Mouse (Mus musculus) urinary bladder, postnatal 25 days (tissue): ENCODE results near the gene Papss2.

Source experiments
- DNase-seq: peaks from one replicate; pipeline ENCODE4 v3.0.0; 2022; ENCODE audit warnings: low spot score

Papss2 gene

GRCm38 (mm10) chr19:32711761-32712541, 116.4 kb downstream of the Papss2 start:
- DNase-seq: peak; percentile 97

GRCm38 (mm10) chr19:32712588-32713042, 117.0 kb downstream of the Papss2 start:
- DNase-seq: peak; percentile 58

DNA sequence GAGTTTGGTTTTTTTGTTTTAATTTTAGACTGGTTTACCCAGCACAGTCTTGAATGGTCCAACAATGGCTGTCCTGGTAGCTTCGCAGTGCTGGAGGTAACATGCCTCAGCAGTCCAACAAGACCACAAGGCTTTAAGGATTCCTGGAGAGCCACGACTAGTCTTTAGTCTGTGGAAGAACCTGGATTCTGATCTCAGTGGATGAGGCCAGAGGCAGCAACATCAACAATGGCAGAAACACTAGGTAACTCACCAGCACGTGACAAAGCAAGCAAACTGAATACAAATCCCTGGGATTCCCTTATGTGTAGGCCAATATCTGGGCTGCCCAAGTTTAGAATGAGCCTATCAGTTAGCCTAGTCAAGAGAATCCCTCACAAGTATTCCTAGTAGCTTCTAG, 117.9 kb downstream of the Papss2 start:
- DNase-seq: no peak

- peak; percentile 61 for DNase-seq
These were observed 119.6 kb downstream of the Papss2 start for GRCm38 (mm10) chr19:32715201-32715600.

DNA sequence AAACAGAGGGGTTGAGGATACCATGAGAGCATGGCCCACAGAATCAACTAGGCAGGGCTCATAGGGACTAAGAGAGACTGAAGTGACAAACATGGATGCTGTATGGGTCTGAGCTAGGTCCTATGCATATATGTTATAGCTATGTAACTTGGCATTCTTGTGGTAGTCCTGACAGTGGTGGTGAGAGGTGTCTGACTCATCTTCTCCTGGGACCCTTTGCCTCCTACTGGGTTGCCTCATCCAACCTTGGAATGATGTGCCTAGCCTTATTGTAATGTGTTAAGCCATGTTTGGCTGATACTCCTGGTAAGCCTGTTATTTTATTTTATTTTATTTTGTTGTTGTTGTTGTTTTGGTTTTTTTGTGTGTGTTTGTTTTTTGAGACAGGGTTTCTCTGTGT, 120.1 kb downstream of the Papss2 start:
- no peak for DNase-seq
